Mouse (Mus musculus) kidney, embryonic 15.5 days (tissue): Measurements from ENCODE around the gene Fcrl6. TPM values are rescaled to one million over a fixed set of nuclear protein-coding genes. Genes with fewer than 3 reads are reported as not detected.

ENCODE experiments used
- ATAC-seq: fragments of 200-750 bp; cut with Nextera tagmentation; replicated peaks from 2 replicates; pipeline ENCODE4 v1.8.0; 2017; ENCODE audit warnings: moderate TSS enrichment; ENCODE audit not compliant: low FRiP score
- H3K27ac ChIP-seq: fragments of 300-500 bp; sonication (generic); 2 replicates; pipeline ENCODE4 v1.5.1; 2015; ENCODE audit warnings: mild to moderate bottlenecking, inconsistent platforms
- H3K27me3 ChIP-seq: fragments of 300-500 bp; sonication (generic); 2 replicates; pipeline ENCODE4 v1.6.1; 2015; ENCODE audit warnings: inconsistent platforms
- H3K36me3 ChIP-seq: fragments of 300-500 bp; sonication (generic); 2 replicates; pipeline ENCODE4 v1.6.1; 2015; ENCODE audit warnings: inconsistent platforms
- H3K4me1 ChIP-seq: fragments of 300-500 bp; sonication (generic); 2 replicates; pipeline ENCODE4 v1.6.1; 2015; ENCODE audit warnings: inconsistent platforms
- H3K4me2 ChIP-seq: fragments of 300-500 bp; sonication (generic); 2 replicates; pipeline ENCODE4 v1.6.1; 2015; ENCODE audit warnings: moderate library complexity, mild to moderate bottlenecking, inconsistent platforms
- H3K4me3 ChIP-seq: fragments of 300-500 bp; sonication (generic); replicated peaks from 2 replicates; pipeline ENCODE4 v1.5.1; 2015; ENCODE audit warnings: mild to moderate bottlenecking, inconsistent platforms
- H3K9ac ChIP-seq: fragments of 300-500 bp; sonication (generic); 2 replicates; pipeline ENCODE4 v1.6.1; 2015; ENCODE audit warnings: mild to moderate bottlenecking, inconsistent platforms
- H3K9me3 ChIP-seq: fragments of 300-500 bp; sonication (generic); replicated peaks from 2 replicates; pipeline ENCODE4 v1.6.1; 2016; ENCODE audit warnings: inconsistent platforms
- WGBS: fragments of 180-500 bp; shearing (Covaris S2); methylation state at CpG from one replicate; pipeline ENCODE4 v1.1.7; 2015; ENCODE audit warnings: mixed read lengths; 5-methylcytosine and 5-hydroxymethylcytosine counted together
- polyA plus RNA-seq: library from polyadenylated mRNA; unstranded; fragments of >200 nt; fragmentation: Nextera tagmentation; extraction: Ambion mirVana; gene quantifications from 2 replicates; pipeline ENCODE4 v1.2.1, GENCODE M21; 2015

Gene Fcrl6
- polyA plus RNA-seq = not detected in 2 replicates

GRCm38 (mm10) chr1:172602326-172602725 lies at the start of gene Fcrl6:
Gene Fcrl6, minus strand, starts transcription at chr1:172602551.
- no peak within 1 kb of the TSS for H3K4me2 ChIP-seq
- H3K9me3 ChIP-seq = no peaks in the 10 kb centered on the region
- no peaks in the 10 kb centered on the region for H3K4me1 ChIP-seq
- ATAC-seq = no peak
- no peak within 1 kb of the TSS for H3K4me3 ChIP-seq
- H3K36me3 ChIP-seq = no peaks in the 10 kb centered on the region
- WGBS = 93% methylated on average over 1 of the region's 1 CpGs
- H3K27ac ChIP-seq = no peak within 1 kb of the TSS
- H3K9ac ChIP-seq = no peak within 1 kb of the TSS
- no peaks in the 10 kb centered on the region for H3K27me3 ChIP-seq

GRCm38 (mm10) chr1:172651288-172651987 lies 49.1 kb upstream of the Fcrl6 start:
- peaks cover 21% of the 10 kb centered on the region for H3K4me1 ChIP-seq
- peak; percentile 52 for ATAC-seq
- H3K27me3 ChIP-seq = no peaks in the 10 kb centered on the region
- no peak overlapping the region for H3K4me3 ChIP-seq
- H3K9me3 ChIP-seq = no peaks in the 10 kb centered on the region
- H3K9ac ChIP-seq = no peak overlapping the region
- H3K27ac ChIP-seq = 0 out of 2 replicates have a peak overlapping the region, but pooled peaks have one; percentile 49
- no peak overlapping the region for H3K4me2 ChIP-seq
- WGBS = 35% methylated on average over 10 of the region's 10 CpGs
- H3K36me3 ChIP-seq = no peaks in the 10 kb centered on the region

- H3K4me2 ChIP-seq = no peak overlapping the region
- no peaks in the 10 kb centered on the region for H3K9me3 ChIP-seq
- ATAC-seq = peak; percentile 61; the same call in 1 of the 2 replicates
- H3K27ac ChIP-seq = no peak overlapping the region
- no peak overlapping the region for H3K4me3 ChIP-seq
- 50% methylated on average over 8 of the region's 8 CpGs for WGBS
- no peaks in the 10 kb centered on the region for H3K36me3 ChIP-seq
- H3K27me3 ChIP-seq = no peaks in the 10 kb centered on the region
- peaks cover 21% of the 10 kb centered on the region for H3K4me1 ChIP-seq
- no peak overlapping the region for H3K9ac ChIP-seq
Measured at GRCm38 (mm10) chr1:172650519-172651287, 48.4 kb upstream of the Fcrl6 start.

GRCm38 (mm10) chr1:172649396-172649795 lies 47.0 kb upstream of the Fcrl6 start:
- Histone ChIP-seq H3K9me3 (no peaks in the 10 kb centered on the region), H3K27ac (no peak overlapping the region), H3K4me1 (peaks cover 21% of the 10 kb centered on the region), H3K27me3 (no peaks in the 10 kb centered on the region), H3K4me2 (no peak overlapping the region), H3K36me3 (no peaks in the 10 kb centered on the region), H3K4me3 (no peak overlapping the region), H3K9ac (no peak overlapping the region)
- 75% methylated on average over 9 of the region's 9 CpGs for WGBS
- ATAC-seq = no peak

- Histone ChIP-seq H3K9ac (no peak overlapping the region), H3K27ac (no peak overlapping the region), H3K4me1 (peaks cover 17% of the 10 kb centered on the region), H3K4me2 (no peak overlapping the region), H3K4me3 (no peak overlapping the region), H3K27me3 (no peaks in the 10 kb centered on the region), H3K36me3 (no peaks in the 10 kb centered on the region), H3K9me3 (no peaks in the 10 kb centered on the region)
- 32% methylated on average over 4 of the region's 4 CpGs for WGBS
- ATAC-seq = peak; percentile 53
Measured at GRCm38 (mm10) chr1:172647236-172647635, 44.9 kb upstream of the Fcrl6 start.

GRCm38 (mm10) chr1:172638781-172639180 lies 36.4 kb upstream of the Fcrl6 start:
- ATAC-seq = 0 out of 2 replicates have a peak, but pooled peaks have one; percentile 30

GRCm38 (mm10) chr1:172637801-172638200 lies 35.5 kb upstream of the Fcrl6 start:
- Histone ChIP-seq H3K4me2 (no peak overlapping the region), H3K9ac (no peak overlapping the region), H3K4me1 (peaks cover 12% of the 10 kb centered on the region), H3K36me3 (no peaks in the 10 kb centered on the region), H3K9me3 (no peaks in the 10 kb centered on the region), H3K4me3 (no peak overlapping the region), H3K27me3 (no peaks in the 10 kb centered on the region), H3K27ac (no peak overlapping the region)
- no peak for ATAC-seq
- WGBS = 58% methylated on average over 4 of the region's 4 CpGs

More at GRCm38 (mm10) chr1:172638781-172639180, 36.4 kb upstream of the Fcrl6 start:
- Histone ChIP-seq H3K27me3 (no peaks in the 10 kb centered on the region), H3K9me3 (no peaks in the 10 kb centered on the region), H3K4me2 (no peak overlapping the region), H3K4me3 (no peak overlapping the region), H3K36me3 (no peaks in the 10 kb centered on the region), H3K4me1 (peaks cover 9% of the 10 kb centered on the region), H3K27ac (no peak overlapping the region), H3K9ac (no peak overlapping the region)
- 49% methylated on average over 2 of the region's 2 CpGs for WGBS

GRCm38 (mm10) chr1:172636266-172636665 lies 33.9 kb upstream of the Fcrl6 start:
- Histone ChIP-seq H3K36me3 (no peaks in the 10 kb centered on the region), H3K4me2 (no peak overlapping the region), H3K4me1 (peaks cover 17% of the 10 kb centered on the region), H3K27me3 (no peaks in the 10 kb centered on the region), H3K27ac (no peak overlapping the region), H3K9ac (no peak overlapping the region), H3K9me3 (no peaks in the 10 kb centered on the region), H3K4me3 (no peak overlapping the region)
- no peak for ATAC-seq
- WGBS = 79% methylated on average over 5 of the region's 5 CpGs

- Histone ChIP-seq H3K36me3 (no peaks in the 10 kb centered on the region), H3K4me1 (peaks cover 17% of the 10 kb centered on the region), H3K9me3 (no peaks in the 10 kb centered on the region), H3K4me3 (no peak overlapping the region), H3K4me2 (peak overlapping the region; percentile 15; the same call in 1 of the 2 replicates), H3K27ac (peak overlapping the region; percentile 52; the same call in 1 of the 2 replicates), H3K9ac (no peak overlapping the region), H3K27me3 (no peaks in the 10 kb centered on the region)
- no peak for ATAC-seq
- 31% methylated on average over 4 of the region's 4 CpGs for WGBS
Measured at GRCm38 (mm10) chr1:172635258-172635657, 32.9 kb upstream of the Fcrl6 start.

- H3K27ac ChIP-seq = no peak overlapping the region
- 95% methylated on average over 2 of the region's 2 CpGs for WGBS
- H3K4me1 ChIP-seq = peaks cover 19% of the 10 kb centered on the region
- no peak overlapping the region for H3K4me2 ChIP-seq
- no peaks in the 10 kb centered on the region for H3K27me3 ChIP-seq
- H3K4me3 ChIP-seq = no peak overlapping the region
- no peak for ATAC-seq
- no peaks in the 10 kb centered on the region for H3K36me3 ChIP-seq
- H3K9me3 ChIP-seq = no peaks in the 10 kb centered on the region
- H3K9ac ChIP-seq = no peak overlapping the region
Measured at GRCm38 (mm10) chr1:172634136-172634535, 31.8 kb upstream of the Fcrl6 start.

GRCm38 (mm10) chr1:172632451-172633326 lies 30.3 kb upstream of the Fcrl6 start, which contains the start of gene Dusp23:
Gene Dusp23, minus strand, starts transcription at chr1:172632962.
- Histone ChIP-seq H3K4me3 (peak within 1 kb of the TSS; percentile 76), H3K27me3 (no peaks in the 10 kb centered on the region), H3K4me2 (peak within 1 kb of the TSS; percentile 83), H3K36me3 (no peaks in the 10 kb centered on the region), H3K27ac (peak within 1 kb of the TSS; percentile 95), H3K9ac (peak within 1 kb of the TSS; percentile 81), H3K9me3 (no peaks in the 10 kb centered on the region), H3K4me1 (peaks cover 19% of the 10 kb centered on the region)
- WGBS = under 1% methylated on average over 53 of the region's 53 CpGs
- ATAC-seq = peak; percentile 99
